Mouse (Mus musculus) C2C12 (cell line): ENCODE measurements at regions not wholly inside any gene's neighbourhood (a gene's known extent, or its start where the extent isn't known, plus 50 kb on each side); places are given as distances from the start of the nearest gene placed in this dataset.

ENCODE experiments used
- H3K27me3 ChIP-seq: one replicate; pipeline ENCODE4 v1.6.1; 2011; ENCODE audit not compliant: control insufficient read depth, insufficient read depth, insufficient read length
- H3K36me3 ChIP-seq: one replicate; pipeline ENCODE4 v1.6.1; 2011; ENCODE audit not compliant: control insufficient read depth, insufficient read depth
- H3K4me3 ChIP-seq: one replicate; pipeline ENCODE4 v1.5.1; 2011; ENCODE audit warnings: mild to moderate bottlenecking, control low read depth; ENCODE audit not compliant: poor library complexity, insufficient read depth, severe bottlenecking
- H3K79me2 ChIP-seq: one replicate; pipeline ENCODE4 v1.6.1; 2011; ENCODE audit not compliant: control insufficient read depth, insufficient read depth
- H3K79me3 ChIP-seq: one replicate; pipeline ENCODE4 v1.6.1; 2011; ENCODE audit warnings: low read depth, control low read depth
- H3ac ChIP-seq: one replicate; pipeline ENCODE3; 2011; ENCODE audit warnings: low read depth; ENCODE audit not compliant: control insufficient read depth, insufficient read length
- CEBPB ChIP-seq: IDR thresholded peaks from one replicate; pipeline ENCODE4 v1.6.1; 2011; ENCODE audit warnings: low read depth, mild to moderate bottlenecking, control low read depth, moderate library complexity
- CTCF ChIP-seq: IDR thresholded peaks from one replicate; pipeline ENCODE4 v1.5.1; 2011; ENCODE audit not compliant: control insufficient read depth, insufficient read depth, insufficient read length
- FOSL1 ChIP-seq: IDR thresholded peaks from one replicate; pipeline ENCODE4 v1.8.0; 2011; ENCODE audit warnings: mild to moderate bottlenecking, low read length; ENCODE audit not compliant: poor library complexity, insufficient read depth, severe bottlenecking
- MAX ChIP-seq: IDR thresholded peaks from one replicate; pipeline ENCODE4 v1.6.1; 2011; ENCODE audit warnings: mild to moderate bottlenecking, control low read depth
- MYOD1 ChIP-seq: IDR thresholded peaks from one replicate; pipeline ENCODE4 v1.6.1; 2011; ENCODE audit warnings: low read depth; ENCODE audit not compliant: control insufficient read depth, insufficient read length
- MYOG ChIP-seq: IDR thresholded peaks from one replicate; pipeline ENCODE4 v1.6.1; 2011; ENCODE audit not compliant: control insufficient read depth, insufficient read length; ENCODE audit errors: extremely low read depth
- USF1 ChIP-seq: IDR thresholded peaks from one replicate; pipeline ENCODE4 v1.6.1; 2011; ENCODE audit warnings: low read depth, mild to moderate bottlenecking, control low read depth, moderate library complexity

- Histone ChIP-seq H3K79me3 (no peaks in the 10 kb centered on the region), H3K79me2 (no peaks in the 10 kb centered on the region), H3K27me3 (no peaks in the 10 kb centered on the region), H3ac (no peak overlapping the region), H3K36me3 (no peaks in the 10 kb centered on the region), H3K4me3 (no peak overlapping the region)
- TF ChIP-seq CTCF, result no peak
Observed at GRCm38 (mm10) chr2:8628007-8628406, 1118.6 kb upstream of the Celf2 start.

GRCm38 (mm10) chr2:8628485-8629208 is 1119.3 kb upstream of the Celf2 start:
- Histone ChIP-seq H3K4me3 (no peak overlapping the region), H3K79me3 (no peaks in the 10 kb centered on the region), H3K36me3 (no peaks in the 10 kb centered on the region), H3ac (no peak overlapping the region), H3K79me2 (no peaks in the 10 kb centered on the region), H3K27me3 (no peaks in the 10 kb centered on the region)
- no peak for TF ChIP-seq CEBPB
- peak; percentile 63 for TF ChIP-seq MYOD1
- peak; percentile 91 for TF ChIP-seq FOSL1

- Histone ChIP-seq H3K27me3 (no peaks in the 10 kb centered on the region), H3K36me3 (no peaks in the 10 kb centered on the region), H3K4me3 (no peak overlapping the region), H3K79me3 (no peaks in the 10 kb centered on the region), H3K79me2 (no peaks in the 10 kb centered on the region), H3ac (no peak overlapping the region)
- TF ChIP-seq MYOD1 (no peak), MYOG (no peak), FOSL1 (no peak), CTCF (no peak), CEBPB (no peak), MAX (no peak), USF1 (no peak)
Observed at GRCm38 (mm10) chr2:8638082-8638481, 1128.7 kb upstream of the Celf2 start.

GRCm38 (mm10) chr2:8639282-8639681 is 1129.9 kb upstream of the Celf2 start:
- Histone ChIP-seq H3K79me2 (no peaks in the 10 kb centered on the region), H3K79me3 (no peaks in the 10 kb centered on the region), H3K4me3 (no peak overlapping the region), H3K36me3 (no peaks in the 10 kb centered on the region), H3ac (no peak overlapping the region), H3K27me3 (no peaks in the 10 kb centered on the region)
- no peak for TF ChIP-seq CEBPB
- no peak for TF ChIP-seq MYOD1
- no peak for TF ChIP-seq USF1
- TF ChIP-seq MYOG, result no peak
- TF ChIP-seq FOSL1, result no peak
- no peak for TF ChIP-seq MAX
- TF ChIP-seq CTCF, result no peak

- TF ChIP-seq CEBPB, result no peak
- no peak for TF ChIP-seq MAX
- TF ChIP-seq MYOD1, result no peak
- TF ChIP-seq MYOG, result no peak
- TF ChIP-seq FOSL1, result no peak
- no peak for TF ChIP-seq USF1
- no peak for TF ChIP-seq CTCF
- Histone ChIP-seq H3K27me3 (no peaks in the 10 kb centered on the region), H3K79me3 (no peaks in the 10 kb centered on the region), H3K36me3 (no peaks in the 10 kb centered on the region), H3K4me3 (no peak overlapping the region), H3K79me2 (no peaks in the 10 kb centered on the region), H3ac (no peak overlapping the region)
Observed at GRCm38 (mm10) chr2:8645463-8645862, 1136.1 kb upstream of the Celf2 start.

DNA sequence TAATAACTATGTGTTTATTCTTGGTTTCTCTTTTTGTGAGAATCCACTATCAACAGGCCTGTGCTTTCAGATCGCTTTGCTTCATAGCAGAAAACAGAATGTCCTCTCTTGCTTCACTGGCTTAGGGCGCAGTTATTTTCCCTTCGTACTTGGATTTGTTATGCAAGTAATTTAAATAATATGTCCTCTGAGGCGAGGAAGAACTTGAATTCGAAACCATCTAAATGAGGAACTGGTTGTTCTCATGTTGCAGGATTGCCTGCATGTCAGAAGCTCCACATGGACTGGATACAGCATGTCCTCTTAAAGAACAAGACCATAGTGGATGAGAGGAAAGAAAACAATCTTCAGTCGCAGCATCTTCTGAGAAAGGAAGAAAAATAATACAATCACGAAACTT is 1151.2 kb upstream of the Celf2 start:
- H3K4me3 ChIP-seq, result no peak overlapping the region
- no peaks in the 10 kb centered on the region for H3K36me3 ChIP-seq
- H3K79me2 ChIP-seq, result no peaks in the 10 kb centered on the region
- no peaks in the 10 kb centered on the region for H3K79me3 ChIP-seq
- no peak overlapping the region for H3ac ChIP-seq
- no peaks in the 10 kb centered on the region for H3K27me3 ChIP-seq
- TF ChIP-seq USF1 (no peak), CTCF (no peak), MYOG (no peak), FOSL1 (no peak), MAX (no peak), CEBPB (no peak), MYOD1 (no peak)
